Mouse (Mus musculus) CH12.LX (cell line): ENCODE data around the gene Mien1. TPM values are rescaled to one million over a fixed set of nuclear protein-coding genes. Genes with fewer than 3 reads are reported as not detected.

Source experiments
- DNase-seq: peaks from one replicate; pipeline ENCODE4 v3.0.0-alpha.2; 2013; ENCODE audit errors: extremely low read depth
- H3K27ac ChIP-seq: 2 replicates; pipeline ENCODE4 v1.5.1; 2012; ENCODE audit warnings: low read depth, mild to moderate bottlenecking, control low read depth, moderate library complexity; ENCODE audit not compliant: insufficient read depth
- H3K27me3 ChIP-seq: replicated peaks from 2 replicates; pipeline ENCODE3; 2012; ENCODE audit warnings: inconsistent platforms
- H3K36me3 ChIP-seq, 2 experiments: replicated peaks in 1 of 2; 2 replicates each; pipeline versions ENCODE3 to v1.6.1; 2012; ENCODE audit warnings: inconsistent platforms in 1 of 2, low read length in 1 of 2, mild to moderate bottlenecking in 1 of 2, mixed read lengths in 1 of 2, moderate library complexity in 1 of 2; ENCODE audit not compliant: control insufficient read depth in 1 of 2, insufficient read depth in 1 of 2
- H3K4me1 ChIP-seq, 2 experiments: 2 replicates each; pipeline ENCODE4 v1.6.1; 2012; ENCODE audit warnings: inconsistent platforms in 1 of 2, moderate library complexity in 1 of 2; ENCODE audit not compliant: insufficient read depth in 2 of 2, control insufficient read depth in 1 of 2
- H3K4me2 ChIP-seq: 2 replicates; pipeline ENCODE4 v1.6.1; 2012; ENCODE audit warnings: low read depth, mild to moderate bottlenecking, control low read depth; ENCODE audit not compliant: poor library complexity, insufficient read depth, severe bottlenecking
- H3K4me3 ChIP-seq, 3 experiments: fragments of 150-350 bp in 1 of 3; sonication (generic) in 1 of 3; replicated peaks in 1 of 3; 2 replicates each; pipeline versions ENCODE3 to v1.5.1; 2011 to 2012; ENCODE audit warnings: low read depth in 2 of 3, low read length in 2 of 3, mild to moderate bottlenecking in 2 of 3, moderate library complexity in 2 of 3, control low read depth in 1 of 3, improper control_type of control experiment in 1 of 3, inconsistent platforms in 1 of 3, mixed read lengths in 1 of 3; ENCODE audit not compliant: poor library complexity in 1 of 3
- H3K79me2 ChIP-seq: replicated peaks from 2 replicates; pipeline ENCODE4 v1.6.1; 2012; ENCODE audit warnings: mild to moderate bottlenecking, moderate library complexity; ENCODE audit not compliant: control insufficient read depth, poor library complexity, insufficient read depth, severe bottlenecking; ENCODE audit errors: extremely low read depth
- H3K9ac ChIP-seq: 2 replicates; pipeline ENCODE4 v1.6.1; 2012; ENCODE audit warnings: low read depth, mild to moderate bottlenecking, control low read depth, moderate library complexity; ENCODE audit not compliant: insufficient read depth
- H3K9me3 ChIP-seq: replicated peaks from 2 replicates; pipeline ENCODE3; 2012; ENCODE audit warnings: low read length, inconsistent platforms, mixed read lengths
- E2F4 ChIP-seq: IDR thresholded peaks from 2 replicates; pipeline ENCODE4 v1.6.1; 2011; ENCODE audit warnings: low read depth, low read length, improper control_type of control experiment; ENCODE audit not compliant: insufficient replicate concordance
- ELF1 ChIP-seq: IDR thresholded peaks from 2 replicates; pipeline ENCODE4 v1.6.1; 2014; ENCODE audit warnings: low read depth, mild to moderate bottlenecking, inconsistent platforms, low read length, improper control_type of control experiment
- GABPA ChIP-seq: IDR thresholded peaks from 2 replicates; pipeline ENCODE4 v1.6.1; 2012; ENCODE audit warnings: low read depth, low read length, improper control_type of control experiment, inconsistent platforms; ENCODE audit not compliant: insufficient replicate concordance
- JUN ChIP-seq: IDR thresholded peaks from 2 replicates; pipeline ENCODE4 v1.6.1; 2011; ENCODE audit warnings: low read depth, mild to moderate bottlenecking, low read length, improper control_type of control experiment, moderate library complexity; ENCODE audit not compliant: insufficient read depth
- MAFK ChIP-seq: IDR thresholded peaks from 2 replicates; pipeline ENCODE4 v1.6.1; 2011; ENCODE audit warnings: low read length, improper control_type of control experiment; ENCODE audit not compliant: insufficient replicate concordance
- MAZ ChIP-seq: IDR thresholded peaks from 2 replicates; pipeline ENCODE4 v1.6.1; 2012; ENCODE audit warnings: low read depth, mild to moderate bottlenecking, inconsistent platforms, low read length, improper control_type of control experiment, moderate library complexity
- MEF2A ChIP-seq: IDR thresholded peaks from 2 replicates; pipeline ENCODE4 v1.6.1; 2014; ENCODE audit warnings: low read depth, mild to moderate bottlenecking, inconsistent platforms, low read length, improper control_type of control experiment, borderline replicate concordance
- MXI1 ChIP-seq: IDR thresholded peaks from 2 replicates; pipeline ENCODE4 v1.6.1; 2011; ENCODE audit warnings: mild to moderate bottlenecking, low read depth, low read length, improper control_type of control experiment
- NELFE ChIP-seq: IDR thresholded peaks from 2 replicates; pipeline ENCODE4 v1.6.1; 2011; ENCODE audit warnings: low read depth, low read length, improper control_type of control experiment
- POLR2A ChIP-seq: IDR thresholded peaks from 2 replicates; pipeline ENCODE4 v1.6.1; 2011; ENCODE audit warnings: low read depth, mild to moderate bottlenecking, improper control_type of control experiment, low read length
- POLR2AphosphoS2 ChIP-seq: IDR thresholded peaks from 2 replicates; pipeline ENCODE4 v1.6.1; 2011; ENCODE audit warnings: low read depth, low read length, improper control_type of control experiment
- RCOR1 ChIP-seq: conservative IDR thresholded peaks from 2 replicates; pipeline ENCODE4 v1.6.1; 2012; ENCODE audit warnings: low read depth, mild to moderate bottlenecking, inconsistent platforms, low read length, improper control_type of control experiment
- SIN3A ChIP-seq: IDR thresholded peaks from 2 replicates; pipeline ENCODE4 v1.6.1; 2012; ENCODE audit warnings: low read length, improper control_type of control experiment, inconsistent platforms
- TBP ChIP-seq: conservative IDR thresholded peaks from 2 replicates; pipeline ENCODE4 v1.6.1; 2011; ENCODE audit warnings: low read depth, low read length, improper control_type of control experiment
- TCF12 ChIP-seq: IDR thresholded peaks from 2 replicates; pipeline ENCODE4 v1.6.1; 2014; ENCODE audit warnings: low read depth, mild to moderate bottlenecking, inconsistent platforms, low read length, improper control_type of control experiment
- UBTF ChIP-seq: IDR thresholded peaks from 2 replicates; pipeline ENCODE4 v1.6.1; 2012; ENCODE audit warnings: low read depth, mild to moderate bottlenecking, inconsistent platforms, low read length, improper control_type of control experiment, moderate library complexity
- ZMIZ1 ChIP-seq: IDR thresholded peaks from 2 replicates; pipeline ENCODE4 v1.6.1; 2012; ENCODE audit warnings: low read depth, mild to moderate bottlenecking, inconsistent platforms, low read length, improper control_type of control experiment
- ZNF384 ChIP-seq: IDR thresholded peaks from 2 replicates; pipeline ENCODE4 v1.6.1; 2012; ENCODE audit warnings: low read depth, low read length, improper control_type of control experiment, inconsistent platforms
- dilution Hi-C: fragments of 300-500 bp; cut with MboI; formaldehyde crosslinking; loops from 2 replicates; pipeline ENCODE4 v1.14.3; 2020; ENCODE audit warnings: low sequenced_read_pairs; ENCODE audit not compliant: extremely low pct_unique_long_range_greater_than_20kb, extremely low pct_ligation_motif_present
- in situ Hi-C: fragments of 300-500 bp; cut with MboI; formaldehyde crosslinking; loops from 3 replicates; pipeline ENCODE4 v1.14.3; 2019; ENCODE audit warnings: low sequenced_read_pairs, low pct_ligation_motif_present, low pct_unique_long_range_greater_than_20kb, mixed read lengths
- polyA plus RNA-seq: library from polyadenylated mRNA; unstranded; fragments of >175 nt; gene quantifications from 2 replicates; pipeline ENCODE4 v1.2.1, GENCODE M21; 2012; ENCODE audit warnings: low read depth; ENCODE audit not compliant: insufficient read length
- total RNA-seq, 2 experiments: library from RNA; depleted of rRNA; stranded (reverse); fragments of 300-350 nt in 1 of 2; fragments of >200 nt in 1 of 2; gene quantifications; 2 replicates each; pipeline ENCODE4 v1.2.3; 2012 to 2014

Gene Mien1
- total and polyA plus RNA-seq, 3 experiments: 84.7 to 129 (median 94.6) TPM

DNA sequence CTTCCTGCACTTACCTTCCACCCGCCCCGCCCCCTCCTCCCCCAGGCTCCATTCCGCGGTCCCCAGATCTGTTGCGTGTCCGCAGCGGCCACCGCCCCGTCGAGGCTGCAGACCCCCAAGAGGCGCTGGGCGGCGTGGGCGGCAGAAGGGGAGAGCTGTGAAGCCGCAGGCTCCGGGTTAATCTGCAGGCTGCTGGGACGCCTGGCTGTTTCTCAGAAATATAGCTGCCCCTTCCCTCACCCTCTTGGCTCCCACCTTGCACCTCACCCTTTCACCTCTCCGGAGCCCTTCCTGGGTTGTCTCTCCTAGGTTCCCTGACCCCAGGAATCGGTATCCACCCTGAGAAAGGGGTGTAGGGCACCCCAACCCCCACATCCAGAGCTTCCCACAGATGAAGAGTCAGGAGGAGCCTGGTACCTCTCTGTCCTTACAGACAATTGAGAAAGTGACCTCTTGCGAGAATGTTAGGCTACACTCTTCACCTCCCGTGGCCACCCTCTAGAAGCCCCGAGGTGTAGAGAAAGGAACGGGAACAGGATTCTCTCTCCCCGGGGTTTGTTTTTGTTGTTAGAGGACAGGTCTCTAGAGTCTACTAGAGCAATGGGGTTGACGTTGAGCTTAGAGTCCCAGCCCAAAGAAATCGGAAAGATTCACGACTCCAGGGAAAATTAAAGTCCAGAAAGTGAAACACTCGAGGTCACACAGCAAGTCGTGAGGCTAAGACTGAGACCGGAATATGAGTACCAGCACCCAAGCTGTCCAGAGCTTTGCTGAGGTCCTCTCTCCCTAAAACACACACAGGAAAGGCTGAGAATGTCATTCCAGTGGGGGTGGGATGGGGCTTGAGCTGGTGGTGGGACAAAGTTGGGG is 19.6 kb upstream of the Mien1 start:
- peaks cover 20 to 30% of the 10 kb centered on the region in 2 experiments for H3K36me3 ChIP-seq
- peak overlapping the region; percentile 98 for H3K27ac ChIP-seq
- DNase-seq: peak; percentile 63
- in situ Hi-C loops: no loop called here
- H3K9ac ChIP-seq: peak overlapping the region; percentile 93
- peaks cover 5% of the 10 kb centered on the region for H3K9me3 ChIP-seq
- H3K4me1 ChIP-seq: peaks cover 27 to 62% of the 10 kb centered on the region in 2 experiments
- H3K79me2 ChIP-seq: no peaks in the 10 kb centered on the region
- H3K4me3 ChIP-seq: peak overlapping the region; percentile 45 to 67 (median 56)
- H3K27me3 ChIP-seq: no peaks in the 10 kb centered on the region
- dilution Hi-C loops: no loop called here
- peak overlapping the region; percentile 79 for H3K4me2 ChIP-seq
- TF ChIP-seq POLR2A: peak; percentile 39
- TF ChIP-seq E2F4: no peak
- no peak for TF ChIP-seq TCF12
- TF ChIP-seq MAFK: no peak
- TF ChIP-seq MEF2A: no peak
- no peak for TF ChIP-seq NELFE
- TF ChIP-seq JUN: no peak
- no peak; the same call in 1 of the 2 replicates for TF ChIP-seq ELF1
- peak; percentile 62; the same call in 1 of the 2 replicates for TF ChIP-seq ZMIZ1
- 0 out of 2 replicates have a peak, but pooled peaks have one; percentile 4 for TF ChIP-seq POLR2AphosphoS2
- no peak for TF ChIP-seq RCOR1
- TF ChIP-seq MAZ: no peak; the same call in 1 of the 2 replicates
- no peak for TF ChIP-seq SIN3A
- TF ChIP-seq GABPA: no peak
- TF ChIP-seq UBTF: 0 out of 2 replicates have a peak, but pooled peaks have one; percentile 1
- no peak for TF ChIP-seq ZNF384
- 0 out of 2 replicates have a peak, but pooled peaks have one; percentile 7 for TF ChIP-seq MXI1
- TF ChIP-seq TBP: 0 out of 2 replicates have a peak, but pooled peaks have one; percentile 6
